Mouse (Mus musculus) neural tube, embryonic 14.5 days (tissue): ENCODE results near the gene Gm38394. TPM values are rescaled to one million over a fixed set of nuclear protein-coding genes. Genes with fewer than 3 reads are reported as not detected.

Experiments used
- ATAC-seq: fragments of 200-750 bp; cut with Nextera tagmentation; 2 replicates; pipeline ENCODE4 v1.8.0; 2017; ENCODE audit warnings: low read depth, mild to moderate bottlenecking, moderate TSS enrichment, moderate library complexity
- H3K27ac ChIP-seq: fragments of 300-500 bp; sonication (generic); 2 replicates; pipeline ENCODE4 v1.5.1; 2014; ENCODE audit warnings: low read depth, mild to moderate bottlenecking, control low read depth, low read length, moderate library complexity, mixed read lengths
- H3K27me3 ChIP-seq: fragments of 300-500 bp; sonication (generic); 2 replicates; pipeline ENCODE4 v1.6.1; 2014; ENCODE audit warnings: low read length; ENCODE audit not compliant: control insufficient read depth, insufficient read depth
- H3K36me3 ChIP-seq: fragments of 300-500 bp; sonication (generic); 2 replicates; pipeline ENCODE4 v1.6.1; 2014; ENCODE audit warnings: low read length, mixed read lengths; ENCODE audit not compliant: control insufficient read depth, insufficient read depth
- H3K4me1 ChIP-seq: fragments of 300-500 bp; sonication (generic); 2 replicates; pipeline ENCODE4 v1.6.1; 2014; ENCODE audit warnings: low read length; ENCODE audit not compliant: control insufficient read depth, insufficient read depth
- H3K4me2 ChIP-seq: fragments of 300-500 bp; sonication (generic); 2 replicates; pipeline ENCODE4 v1.6.1; 2014; ENCODE audit warnings: mild to moderate bottlenecking, low read depth, low read length, control low read depth
- H3K4me3 ChIP-seq: fragments of 300-500 bp; sonication (generic); 2 replicates; pipeline ENCODE4 v1.5.1; 2014; ENCODE audit warnings: low read depth, low read length, control low read depth, mixed read lengths
- H3K9ac ChIP-seq: fragments of 300-500 bp; sonication (generic); replicated peaks from 2 replicates; pipeline ENCODE4 v1.6.1; 2014; ENCODE audit warnings: low read depth, mild to moderate bottlenecking, control low read depth, low read length, mixed read lengths
- H3K9me3 ChIP-seq: fragments of 300-500 bp; sonication (generic); 2 replicates; pipeline ENCODE4 v1.6.1; 2016; ENCODE audit warnings: low read length; ENCODE audit not compliant: control insufficient read depth
- WGBS: fragments of 180-500 bp; shearing (Covaris S2); extraction: QIAGEN DNeasy Blood & Tissue Kit; methylation state at CpG from one replicate; pipeline ENCODE4 v1.1.7; 2014; 5-methylcytosine and 5-hydroxymethylcytosine counted together
- polyA plus RNA-seq: library from polyadenylated mRNA; unstranded; fragments of >200 nt; fragmentation: Nextera tagmentation; extraction: Ambion mirVana; gene quantifications from 2 replicates; pipeline ENCODE4 v1.2.1, GENCODE M21; 2014

Gm38394 gene
- polyA plus RNA-seq, 1 experiment from 2014 or later: 5.9 TPM

DNA sequence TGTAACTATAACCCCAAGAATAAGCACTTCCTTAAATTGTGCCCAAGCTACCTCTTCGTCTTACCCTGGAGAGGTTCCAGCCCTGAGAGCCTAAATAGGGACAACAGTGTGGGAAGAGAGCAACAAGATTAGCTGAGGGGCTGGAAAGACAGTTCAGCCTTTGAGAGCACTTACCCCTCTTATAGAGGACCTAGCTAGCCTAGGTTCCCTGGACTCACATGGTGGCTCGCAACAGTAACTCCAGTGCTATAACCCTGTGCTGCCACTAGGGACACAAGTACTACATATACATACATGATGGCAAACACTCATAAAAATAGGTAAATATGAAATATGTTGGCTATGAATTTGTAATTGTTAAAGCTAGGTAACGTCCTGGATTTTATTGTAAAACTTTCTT lies 47.3 kb downstream of the Gm38394 start:
- Histone ChIP-seq H3K27ac (no peak overlapping the region), H3K4me1 (peaks cover 5% of the 10 kb centered on the region), H3K9me3 (no peaks in the 10 kb centered on the region), H3K4me3 (no peak overlapping the region), H3K4me2 (no peak overlapping the region), H3K27me3 (no peaks in the 10 kb centered on the region), H3K9ac (no peak overlapping the region), H3K36me3 (peaks cover 4% of the 10 kb centered on the region)
- ATAC-seq: no peak
- WGBS: 75% methylated on average over 3 of the region's 3 CpGs

DNA sequence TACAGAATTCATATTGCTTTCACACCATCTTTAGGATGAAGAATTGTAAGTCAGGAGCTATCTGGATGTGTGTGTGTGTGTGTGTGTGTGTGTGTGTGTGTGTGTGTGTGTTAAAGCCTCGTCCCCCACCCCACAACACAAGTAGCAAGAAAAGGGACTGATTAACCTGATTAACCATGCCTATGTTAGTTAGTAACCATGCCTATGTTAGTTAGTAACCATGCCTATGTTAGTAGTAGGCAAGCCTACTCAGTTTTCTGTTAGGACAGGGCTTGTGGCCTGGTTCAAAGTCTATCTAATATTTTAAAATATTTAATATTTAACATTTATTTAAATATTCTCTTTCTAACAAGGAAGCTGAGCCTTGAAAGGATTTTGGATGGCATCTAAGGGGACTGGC lies 49.7 kb downstream of the Gm38394 start:
- no peak for ATAC-seq
- H3K36me3 ChIP-seq: peaks cover 17% of the 10 kb centered on the region
- peaks cover 5% of the 10 kb centered on the region for H3K4me1 ChIP-seq
- 56% methylated on average over 1 of the region's 1 CpGs for WGBS
- H3K4me2 ChIP-seq: no peak overlapping the region
- H3K9ac ChIP-seq: no peak overlapping the region
- no peak overlapping the region for H3K27ac ChIP-seq
- H3K9me3 ChIP-seq: no peaks in the 10 kb centered on the region
- H3K4me3 ChIP-seq: no peak overlapping the region
- H3K27me3 ChIP-seq: no peaks in the 10 kb centered on the region

DNA sequence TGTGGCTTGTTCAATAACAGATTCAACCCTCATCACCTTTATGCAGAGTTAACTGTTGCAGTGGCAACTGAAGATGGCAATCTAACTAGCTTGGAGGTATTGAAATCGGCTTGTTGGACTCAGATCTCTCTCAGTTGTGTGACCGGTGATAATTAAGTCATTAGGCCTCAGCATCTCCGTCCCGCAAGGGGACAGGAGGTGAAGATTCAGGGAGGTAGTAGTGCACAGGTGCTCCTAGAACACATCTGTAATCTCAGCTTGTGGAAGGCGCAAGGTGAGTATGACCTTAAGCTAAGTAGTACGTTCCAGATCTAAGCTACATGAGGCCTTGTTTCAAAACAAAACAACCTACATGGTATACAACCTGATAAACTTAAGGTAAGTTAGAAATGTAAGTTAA lies 50.5 kb downstream of the Gm38394 start:
- Histone ChIP-seq H3K4me3 (no peak overlapping the region), H3K36me3 (peaks cover 16% of the 10 kb centered on the region), H3K9me3 (no peaks in the 10 kb centered on the region), H3K4me2 (no peak overlapping the region), H3K4me1 (peaks cover 5% of the 10 kb centered on the region), H3K27me3 (no peaks in the 10 kb centered on the region), H3K27ac (no peak overlapping the region), H3K9ac (no peak overlapping the region)
- peak; percentile 25 for ATAC-seq
- 52% methylated on average over 6 of the region's 6 CpGs for WGBS

DNA sequence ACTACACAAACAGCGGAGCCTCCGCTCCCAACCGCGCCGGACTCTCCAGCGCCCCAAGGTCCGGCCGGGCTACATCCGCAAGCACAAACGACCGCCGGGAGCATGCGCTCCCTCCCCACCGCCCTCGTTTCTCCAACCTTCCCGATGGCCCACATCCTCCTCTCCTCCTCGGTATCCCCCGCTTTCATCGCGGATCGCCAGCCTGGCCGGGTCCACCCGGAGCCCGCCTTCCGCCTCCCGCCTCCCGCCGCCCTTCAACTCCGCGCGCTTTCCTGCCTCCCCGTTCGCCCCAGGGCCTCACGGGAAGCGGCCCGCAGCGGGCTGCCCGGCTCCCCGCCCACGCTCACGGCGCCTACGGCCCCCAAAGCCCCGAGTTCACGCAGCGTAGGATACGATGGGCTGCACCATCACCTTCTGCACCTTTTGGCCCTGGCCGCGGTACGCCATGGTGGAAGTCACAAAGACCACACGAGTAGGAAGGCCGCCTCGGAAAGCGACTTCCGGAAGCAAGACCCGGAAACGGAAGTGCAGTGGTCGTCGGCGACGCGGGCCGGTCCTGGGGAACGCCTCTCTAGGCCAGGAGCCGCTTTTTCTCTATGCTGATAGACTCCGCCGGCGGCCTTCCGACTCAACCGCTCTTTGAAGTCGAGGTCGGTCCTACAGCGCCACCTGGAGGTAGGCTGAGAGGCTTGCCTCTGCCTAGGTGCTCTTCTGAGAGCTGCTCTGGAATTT lies 51.2 kb downstream of the Gm38394 start, which contains the start of gene Snrpe:
Gene Snrpe, minus strand, starts transcription at position 521 of the 732 bp plus-strand sequence.
- ATAC-seq: peak; percentile 98
- under 1% methylated on average over 73 of the region's 73 CpGs for WGBS
- H3K27ac ChIP-seq: peak within 1 kb of the TSS; percentile 89

DNA sequence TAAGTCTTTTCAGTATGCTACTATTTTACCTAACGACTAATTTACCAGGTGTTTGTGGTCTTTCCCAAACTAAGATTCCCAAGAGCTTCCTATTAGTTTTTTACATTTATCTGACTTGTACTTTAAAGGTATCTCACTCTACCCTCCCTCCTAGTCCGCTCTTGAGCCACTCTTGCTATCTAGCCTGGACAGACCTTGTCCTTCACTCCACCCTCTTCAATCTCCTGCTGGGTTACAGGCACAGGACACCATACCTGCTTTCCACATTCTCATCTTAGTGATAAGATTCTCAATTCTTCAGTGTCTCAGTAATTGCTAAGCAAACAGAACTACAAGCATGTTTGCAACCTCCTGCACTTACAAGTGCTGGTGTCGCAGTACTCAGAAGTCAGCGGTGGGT lies 57.9 kb downstream of the Gm38394 start:
- Histone ChIP-seq H3K4me2 (no peak overlapping the region), H3K4me1 (no peaks in the 10 kb centered on the region), H3K36me3 (peaks cover 51% of the 10 kb centered on the region), H3K4me3 (no peak overlapping the region), H3K9ac (no peak overlapping the region), H3K9me3 (no peaks in the 10 kb centered on the region), H3K27ac (no peak overlapping the region), H3K27me3 (no peaks in the 10 kb centered on the region)
- 98% methylated on average over 4 of the region's 4 CpGs for WGBS
- ATAC-seq: no peak

More for the DNA sequence above, 51.2 kb downstream of the Gm38394 start, which contains the start of gene Snrpe:
- H3K4me1 ChIP-seq: peaks cover 5% of the 10 kb centered on the region
- no peaks in the 10 kb centered on the region for H3K27me3 ChIP-seq
- H3K4me2 ChIP-seq: peak within 1 kb of the TSS; percentile 71
- H3K9me3 ChIP-seq: no peaks in the 10 kb centered on the region
- H3K9ac ChIP-seq: peak within 1 kb of the TSS; percentile 89
- peak within 1 kb of the TSS; percentile 87 for H3K4me3 ChIP-seq
- peaks cover 22% of the 10 kb centered on the region for H3K36me3 ChIP-seq

DNA sequence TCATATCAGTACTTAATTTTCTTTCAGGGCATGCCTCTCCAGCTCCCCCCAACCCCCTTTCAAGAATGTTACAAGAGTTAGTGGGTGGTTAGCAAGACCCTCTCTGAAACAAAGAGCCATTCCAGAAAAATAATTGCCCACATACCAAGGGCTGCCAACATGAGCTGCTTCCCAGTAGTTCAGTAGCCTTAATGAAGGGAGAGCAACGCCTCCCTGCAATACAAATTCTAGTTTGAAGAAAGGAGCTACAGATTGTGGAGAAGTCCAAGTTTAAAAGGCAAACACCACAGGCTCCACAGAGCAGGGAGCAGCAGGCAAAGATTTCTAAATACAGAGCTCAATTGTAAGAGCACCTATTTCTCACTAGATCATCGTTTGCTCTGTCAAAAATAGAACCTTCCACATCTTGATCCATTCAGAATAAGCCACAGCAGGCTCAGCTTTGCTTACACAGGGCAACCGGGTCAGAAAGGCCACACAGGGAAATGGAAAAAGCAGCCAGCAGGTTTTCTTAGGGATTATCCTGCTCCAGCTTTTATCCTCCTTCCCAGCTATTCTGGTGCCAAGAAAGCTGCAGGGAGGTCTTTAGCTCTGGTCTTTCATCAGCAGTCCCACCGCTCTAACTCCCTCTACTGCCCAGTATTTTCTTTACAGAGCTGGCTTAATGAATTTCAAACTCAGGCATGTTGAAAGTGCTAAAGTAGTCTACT lies 64.7 kb downstream of the Gm38394 start:
- H3K36me3 ChIP-seq: peaks cover 1% of the 10 kb centered on the region
- no peaks in the 10 kb centered on the region for H3K27me3 ChIP-seq
- no peaks in the 10 kb centered on the region for H3K9me3 ChIP-seq
- H3K4me1 ChIP-seq: peaks cover 6% of the 10 kb centered on the region; the same call in 1 of the 2 replicates
- H3K4me3 ChIP-seq: no peak overlapping the region
- H3K4me2 ChIP-seq: no peak overlapping the region
- WGBS: 12% methylated on average over 4 of the region's 4 CpGs
- H3K27ac ChIP-seq: peak overlapping the region; percentile 62
- no peak overlapping the region; the same call in 1 of the 2 replicates for H3K9ac ChIP-seq
- ATAC-seq: no peak; the same call in 1 of the 2 replicates

DNA sequence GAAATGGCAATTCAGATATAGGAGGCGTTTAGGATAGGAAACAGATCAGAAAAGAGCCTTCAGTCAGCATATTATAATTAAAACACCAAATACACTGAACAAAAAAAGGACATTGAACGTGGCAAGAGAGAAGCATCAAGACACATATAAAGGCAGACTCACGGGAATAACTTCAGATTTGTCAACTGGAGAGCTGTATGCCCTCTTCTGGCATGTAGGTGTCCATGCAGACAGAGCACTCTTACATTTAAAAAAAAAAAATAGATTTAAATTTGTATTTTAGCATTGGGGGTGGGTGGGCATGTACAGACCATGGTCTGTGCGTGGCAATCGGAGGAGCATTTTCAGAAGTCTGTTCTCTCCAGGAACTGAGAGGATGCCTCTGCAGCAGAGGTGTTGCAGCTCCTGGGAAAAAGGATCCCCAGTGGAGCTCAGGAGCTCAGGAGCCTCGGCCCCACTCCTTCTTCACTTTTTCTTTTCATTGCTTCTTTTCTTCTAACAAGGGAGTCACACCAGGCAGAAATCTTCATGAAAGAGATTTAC lies 75.1 kb downstream of the Gm38394 start:
- Histone ChIP-seq H3K27ac (no peak overlapping the region), H3K9ac (no peak overlapping the region), H3K4me3 (no peak overlapping the region), H3K4me1 (no peaks in the 10 kb centered on the region), H3K9me3 (no peaks in the 10 kb centered on the region), H3K36me3 (no peaks in the 10 kb centered on the region), H3K4me2 (no peak overlapping the region), H3K27me3 (no peaks in the 10 kb centered on the region)
- no peak for ATAC-seq
- 74% methylated on average over 6 of the region's 6 CpGs for WGBS

DNA sequence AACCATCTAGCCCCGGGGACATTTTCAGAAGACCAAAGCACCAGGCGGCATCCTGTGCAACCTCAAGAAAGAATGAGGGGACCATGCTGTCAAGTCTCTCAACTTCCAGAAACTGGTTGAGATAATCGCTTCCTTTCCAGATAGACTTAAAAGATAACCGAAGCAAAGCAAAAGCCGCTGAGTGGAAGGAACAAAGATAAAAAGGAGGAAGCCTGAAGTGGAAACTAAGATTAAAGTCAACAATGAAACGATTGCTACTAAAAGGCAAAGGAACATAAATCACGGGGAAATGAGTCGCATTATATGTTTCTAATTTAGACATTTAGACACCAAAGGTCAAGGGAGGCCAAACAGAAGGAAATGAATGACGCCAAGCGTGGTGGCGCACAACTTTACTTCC lies 89.8 kb downstream of the Gm38394 start:
- H3K27me3 ChIP-seq: no peaks in the 10 kb centered on the region
- H3K27ac ChIP-seq: no peak overlapping the region
- no peaks in the 10 kb centered on the region for H3K9me3 ChIP-seq
- H3K4me3 ChIP-seq: no peak overlapping the region
- no peaks in the 10 kb centered on the region for H3K36me3 ChIP-seq
- WGBS: 87% methylated on average over 11 of the region's 11 CpGs
- H3K4me2 ChIP-seq: no peak overlapping the region
- no peak for ATAC-seq
- no peaks in the 10 kb centered on the region for H3K4me1 ChIP-seq
- H3K9ac ChIP-seq: no peak overlapping the region
